Mouse (Mus musculus): ENCODE data around the gene C130032M10Rik. TPM values are rescaled to one million over a fixed set of nuclear protein-coding genes. Genes with fewer than 3 reads are reported as not detected.

The C130032M10Rik gene
- polyA plus RNA-seq, 1 experiment, result not detected

DNA sequence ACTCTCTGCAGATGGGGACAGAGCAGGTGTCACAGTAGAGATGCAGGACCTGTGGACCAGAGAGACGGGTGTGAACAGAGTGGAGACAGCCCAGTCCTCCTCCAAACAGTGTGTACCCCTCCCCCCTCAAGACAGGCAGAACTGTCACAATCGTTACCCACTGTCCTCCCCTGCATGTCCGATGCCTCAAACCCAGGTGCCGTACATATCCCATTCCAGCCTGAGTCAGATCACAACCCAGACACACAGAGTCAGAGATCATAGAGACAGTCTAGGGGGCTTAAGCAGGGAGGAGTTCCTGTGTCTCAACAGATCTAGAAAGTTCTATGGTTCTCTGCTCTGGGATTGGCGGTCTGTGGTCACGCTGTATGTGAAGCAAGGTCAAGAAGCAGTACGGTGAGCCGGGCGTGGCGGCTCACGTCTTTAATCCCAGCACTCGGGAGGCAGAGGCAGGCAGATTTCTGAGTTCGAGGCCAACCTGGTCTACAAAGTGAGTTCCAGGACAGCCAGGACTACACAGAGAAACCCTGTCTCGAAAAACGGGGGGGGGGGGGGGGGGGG lies 9.7 kb downstream of the C130032M10Rik start:
- no peak overlapping the region for H3K27ac ChIP-seq (ENCODE audit: control insufficient read depth, insufficient read depth, low read depth, low read length, poor library complexity)

DNA sequence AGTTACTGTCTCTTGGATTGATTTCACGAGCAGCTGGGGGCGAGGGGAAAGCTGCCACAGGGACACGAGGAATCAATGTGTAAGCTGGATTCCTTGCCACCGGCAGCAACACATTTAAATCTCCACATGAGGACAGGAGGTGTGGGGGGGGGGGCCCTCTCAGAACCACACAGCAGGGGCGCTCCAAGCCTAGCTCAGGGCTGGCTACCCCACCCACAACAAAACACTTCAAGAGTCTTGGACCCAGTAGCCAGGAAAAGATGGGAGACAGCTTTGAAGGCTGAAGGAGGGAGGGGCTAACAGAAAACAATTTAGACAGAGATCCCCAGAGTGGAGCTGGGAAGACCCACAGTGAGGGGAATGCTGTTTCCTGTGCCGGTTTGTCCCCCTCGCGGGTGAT lies 10.4 kb downstream of the C130032M10Rik start:
- 62% methylated on average over 8 of the region's 8 CpGs for WGBS
- no peak for TF ChIP-seq POLR2A (IDR thresholded peaks at IDR 0.05; ENCODE audit: borderline replicate concordance, control insufficient read depth, low read depth, low read length)
- no peaks in the 10 kb centered on the region for H3K4me1 ChIP-seq (ENCODE audit: control insufficient read depth, insufficient read depth, low read length)
- H3K27ac ChIP-seq (ENCODE audit: control insufficient read depth, insufficient read depth, low read depth, low read length, poor library complexity), result no peak overlapping the region
- no peak overlapping the region for H3K4me3 ChIP-seq (replicated peaks; ENCODE audit: control insufficient read depth, low read depth, low read length)

More for the DNA sequence above, 9.7 kb downstream of the C130032M10Rik start:
- 83% methylated on average over 14 of the region's 15 CpGs for WGBS
- no peaks in the 10 kb centered on the region for H3K4me1 ChIP-seq (ENCODE audit: control insufficient read depth, insufficient read depth, low read length)
- no peak overlapping the region for H3K4me3 ChIP-seq (replicated peaks; ENCODE audit: control insufficient read depth, low read depth, low read length)
- no peak for TF ChIP-seq CTCF (IDR thresholded peaks at IDR 0.05; ENCODE audit: control insufficient read depth, insufficient read depth, low read length)
- TF ChIP-seq POLR2A (IDR thresholded peaks at IDR 0.05; ENCODE audit: borderline replicate concordance, control insufficient read depth, low read depth, low read length), result no peak

DNA sequence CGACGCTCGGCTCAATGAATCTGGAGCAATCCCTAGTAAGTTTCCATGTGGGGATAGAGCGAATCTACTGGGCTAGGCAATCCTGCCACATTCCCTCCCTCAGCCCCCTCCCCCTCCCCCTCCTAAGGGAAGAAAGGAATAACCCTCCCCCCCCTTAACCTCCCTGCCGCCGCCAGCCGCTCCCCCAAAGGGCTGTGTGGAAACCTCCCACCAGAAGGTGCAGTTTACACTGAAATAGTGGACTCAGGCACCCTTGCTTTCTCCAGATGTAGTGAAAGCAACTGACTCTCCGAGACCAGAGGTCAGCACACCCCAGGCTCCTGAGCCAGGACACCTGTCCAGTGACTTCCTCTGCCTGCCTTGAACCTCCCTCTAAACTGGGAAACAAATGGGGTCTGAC lies 11.1 kb downstream of the C130032M10Rik start:
- no peak overlapping the region for H3K4me3 ChIP-seq (replicated peaks; ENCODE audit: control insufficient read depth, low read depth, low read length)
- no peak for TF ChIP-seq CTCF (IDR thresholded peaks at IDR 0.05; ENCODE audit: control insufficient read depth, insufficient read depth, low read length)
- WGBS, result 67% methylated on average over 8 of the region's 8 CpGs
- H3K4me1 ChIP-seq (ENCODE audit: control insufficient read depth, insufficient read depth, low read length), result no peaks in the 10 kb centered on the region
- H3K27ac ChIP-seq (ENCODE audit: control insufficient read depth, insufficient read depth, low read depth, low read length, poor library complexity), result no peak overlapping the region

DNA sequence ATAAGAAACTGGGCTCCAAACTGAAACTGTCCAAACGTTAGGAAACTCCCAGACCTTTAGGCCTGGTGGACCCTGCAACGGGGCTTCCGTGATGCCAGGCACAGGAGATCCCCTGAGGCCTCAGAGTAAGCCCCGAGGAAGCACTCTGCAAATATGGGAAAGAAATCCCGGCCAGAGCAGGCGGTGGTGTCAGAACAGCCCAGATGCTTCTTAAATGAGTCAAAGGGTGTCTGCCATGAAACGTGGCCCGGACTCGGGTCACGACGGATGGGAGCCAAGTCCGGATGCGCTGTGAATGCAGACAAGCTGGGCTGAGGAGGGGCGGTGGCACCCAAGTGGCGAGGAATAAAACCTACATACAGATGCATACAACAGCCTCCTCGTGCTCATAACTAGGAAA lies 11.6 kb downstream of the C130032M10Rik start:
- 7% methylated on average over 16 of the region's 16 CpGs for WGBS
- Histone ChIP-seq H3K27ac (ENCODE audit: control insufficient read depth, insufficient read depth, low read depth, low read length, poor library complexity) (no peak overlapping the region), H3K4me3 (replicated peaks; ENCODE audit: control insufficient read depth, low read depth, low read length) (no peak overlapping the region), H3K4me1 (ENCODE audit: control insufficient read depth, insufficient read depth, low read length) (no peaks in the 10 kb centered on the region)
- TF ChIP-seq CTCF (IDR thresholded peaks at IDR 0.05; ENCODE audit: control insufficient read depth, insufficient read depth, low read length), result no peak
- TF ChIP-seq POLR2A (IDR thresholded peaks at IDR 0.05; ENCODE audit: borderline replicate concordance, control insufficient read depth, low read depth, low read length), result no peak

DNA sequence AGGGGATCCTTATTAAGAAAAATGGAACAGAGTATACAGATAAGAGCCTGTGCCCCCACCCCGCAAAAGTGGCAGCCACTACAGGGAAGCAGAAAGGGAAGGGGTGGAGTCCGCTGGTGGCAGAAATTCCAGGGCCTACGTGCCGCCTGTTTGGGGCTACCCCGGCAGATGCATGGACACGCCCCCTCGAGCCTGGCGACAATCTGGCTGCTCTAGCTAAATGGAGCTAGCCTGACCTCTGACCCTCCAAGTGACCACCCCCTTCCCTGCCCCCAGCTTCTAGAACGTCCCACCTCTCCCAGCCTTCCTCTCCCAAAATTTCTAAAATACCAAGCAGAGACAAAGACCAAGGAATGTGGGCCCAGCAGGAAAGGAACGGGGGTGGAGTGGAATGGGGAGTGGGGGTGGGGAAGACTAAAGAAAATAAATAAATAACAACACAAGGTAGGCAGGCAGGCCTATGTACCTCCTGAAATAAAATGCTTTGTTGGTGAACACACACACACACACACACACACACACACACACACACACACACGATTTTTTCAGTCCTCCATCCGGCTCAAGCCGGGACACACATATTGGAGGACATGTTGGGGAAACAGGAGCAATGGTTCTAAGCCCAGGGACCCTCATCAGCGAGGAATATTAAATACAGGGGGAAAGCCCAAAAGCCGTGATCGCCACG lies 12.6 kb downstream of the C130032M10Rik start:
- H3K4me1 ChIP-seq (ENCODE audit: control insufficient read depth, insufficient read depth, low read length), result no peaks in the 10 kb centered on the region
- TF ChIP-seq CTCF (IDR thresholded peaks at IDR 0.05; ENCODE audit: control insufficient read depth, insufficient read depth, low read length), result no peak
- H3K4me3 ChIP-seq (replicated peaks; ENCODE audit: control insufficient read depth, low read depth, low read length), result no peak overlapping the region
- WGBS, result 45% methylated on average over 17 of the region's 17 CpGs
- no peak overlapping the region for H3K27ac ChIP-seq (ENCODE audit: control insufficient read depth, insufficient read depth, low read depth, low read length, poor library complexity)

DNA sequence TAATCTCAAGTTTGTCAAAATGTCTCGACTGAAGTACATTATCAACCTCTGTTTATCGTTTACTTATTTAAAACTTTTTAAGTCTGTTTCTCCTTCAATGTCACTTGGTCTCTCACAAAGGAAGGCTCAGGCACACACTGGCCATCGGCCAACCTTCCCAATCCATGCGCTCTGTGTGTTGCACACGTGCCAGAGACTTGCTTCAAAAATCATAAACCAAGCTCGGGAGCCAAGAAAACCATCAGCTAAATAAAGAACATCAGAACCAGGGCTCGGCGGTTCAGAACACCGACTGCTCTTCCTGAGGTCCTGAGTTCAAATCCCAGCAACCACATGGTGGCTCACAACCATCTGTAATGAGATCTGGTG lies 13.2 kb downstream of the C130032M10Rik start:
- Histone ChIP-seq H3K4me3 (replicated peaks; ENCODE audit: control insufficient read depth, low read depth, low read length) (no peak overlapping the region), H3K4me1 (ENCODE audit: control insufficient read depth, insufficient read depth, low read length) (no peaks in the 10 kb centered on the region), H3K27ac (ENCODE audit: control insufficient read depth, insufficient read depth, low read depth, low read length, poor library complexity) (no peak overlapping the region)
- WGBS, result 79% methylated on average over 9 of the region's 9 CpGs
- TF ChIP-seq POLR2A (IDR thresholded peaks at IDR 0.05; ENCODE audit: borderline replicate concordance, control insufficient read depth, low read depth, low read length) (no peak), CTCF (IDR thresholded peaks at IDR 0.05; ENCODE audit: control insufficient read depth, insufficient read depth, low read length) (no peak)

DNA sequence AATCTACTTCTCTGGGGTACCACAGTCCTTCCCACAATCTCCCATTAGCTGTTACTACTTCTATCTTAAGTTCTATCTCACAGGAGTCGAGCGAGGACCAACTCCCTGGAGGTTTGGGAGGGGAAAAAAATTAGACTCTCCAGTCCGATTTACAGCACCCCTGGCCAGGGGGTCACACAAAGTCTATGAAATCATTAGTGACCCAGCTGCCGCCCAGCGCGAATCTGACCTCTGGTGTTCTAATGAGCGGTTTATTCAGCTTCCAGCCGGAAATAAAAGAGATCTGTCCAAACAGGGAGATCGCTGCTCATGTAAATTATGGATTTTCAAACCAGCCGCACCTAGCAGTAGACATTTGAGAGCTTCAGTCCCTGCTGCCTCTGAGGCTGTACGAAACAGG lies 15.8 kb downstream of the C130032M10Rik start:
- H3K4me3 ChIP-seq (replicated peaks; ENCODE audit: control insufficient read depth, low read depth, low read length), result no peak overlapping the region
- TF ChIP-seq POLR2A (IDR thresholded peaks at IDR 0.05; ENCODE audit: borderline replicate concordance, control insufficient read depth, low read depth, low read length) (no peak), CTCF (IDR thresholded peaks at IDR 0.05; ENCODE audit: control insufficient read depth, insufficient read depth, low read length) (no peak)
- no peaks in the 10 kb centered on the region for H3K4me1 ChIP-seq (ENCODE audit: control insufficient read depth, insufficient read depth, low read length)
- WGBS, result 81% methylated on average over 11 of the region's 11 CpGs
- H3K27ac ChIP-seq (ENCODE audit: control insufficient read depth, insufficient read depth, low read depth, low read length, poor library complexity), result no peak overlapping the region

DNA sequence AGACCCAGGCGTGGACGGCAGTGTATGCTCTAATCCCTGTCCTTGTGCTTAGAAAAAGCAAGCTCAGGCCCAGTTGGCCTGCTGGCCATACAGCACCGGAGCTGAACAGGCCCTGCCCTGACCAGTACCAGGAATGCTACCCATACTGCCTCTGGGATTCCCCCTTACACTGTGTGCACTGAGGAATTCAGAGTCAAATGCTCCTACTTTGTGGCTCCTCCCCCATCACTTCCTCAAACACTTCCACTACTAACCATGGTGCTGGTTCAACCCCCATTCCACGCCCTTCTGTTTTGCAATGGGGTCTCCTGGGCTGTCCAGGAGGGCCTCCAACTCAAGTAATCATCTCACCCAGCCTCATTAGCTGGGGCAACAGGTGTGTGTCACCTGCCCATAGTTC lies 18.4 kb downstream of the C130032M10Rik start:
- TF ChIP-seq CTCF (IDR thresholded peaks at IDR 0.05; ENCODE audit: control insufficient read depth, insufficient read depth, low read length), result no peak
- no peak for TF ChIP-seq POLR2A (IDR thresholded peaks at IDR 0.05; ENCODE audit: borderline replicate concordance, control insufficient read depth, low read depth, low read length)
- WGBS, result 65% methylated on average over 4 of the region's 4 CpGs
- Histone ChIP-seq H3K4me1 (ENCODE audit: control insufficient read depth, insufficient read depth, low read length) (no peaks in the 10 kb centered on the region), H3K27ac (ENCODE audit: control insufficient read depth, insufficient read depth, low read depth, low read length, poor library complexity) (no peak overlapping the region), H3K4me3 (replicated peaks; ENCODE audit: control insufficient read depth, low read depth, low read length) (no peak overlapping the region)

All from bone marrow, adult 2 months (tissue).